Mouse (Mus musculus) liver, embryonic 12.5 days (tissue): ENCODE results near the gene Dnase1l3. TPM values are rescaled to one million over a fixed set of nuclear protein-coding genes. Genes with fewer than 3 reads are reported as not detected.

Source experiments
- ATAC-seq: fragments of 200-750 bp; cut with Nextera tagmentation; 2 replicates; pipeline ENCODE4 v1.8.0; 2017; ENCODE audit warnings: moderate number of reproducible peaks, mild to moderate bottlenecking, moderate library complexity
- H3K27ac ChIP-seq: fragments of 300-500 bp; sonication (generic); 2 replicates; pipeline ENCODE4 v1.5.1; 2016; ENCODE audit warnings: mild to moderate bottlenecking
- H3K27me3 ChIP-seq: fragments of 300-500 bp; sonication (generic); replicated peaks from 2 replicates; pipeline ENCODE4 v1.6.1; 2016; ENCODE audit warnings: mild to moderate bottlenecking, moderate library complexity
- H3K36me3 ChIP-seq: fragments of 300-500 bp; sonication (generic); 2 replicates; pipeline ENCODE4 v1.6.1; 2016; ENCODE audit warnings: mild to moderate bottlenecking, moderate library complexity
- H3K4me1 ChIP-seq: fragments of 300-500 bp; sonication (generic); 2 replicates; pipeline ENCODE4 v1.6.1; 2016
- H3K4me2 ChIP-seq: fragments of 300-500 bp; sonication (generic); 2 replicates; pipeline ENCODE4 v1.6.1; 2016; ENCODE audit warnings: mild to moderate bottlenecking, moderate library complexity
- H3K4me3 ChIP-seq: fragments of 300-500 bp; sonication (generic); 2 replicates; pipeline ENCODE4 v1.5.1; 2016; ENCODE audit warnings: mild to moderate bottlenecking, moderate library complexity
- H3K9ac ChIP-seq: fragments of 300-500 bp; sonication (generic); 2 replicates; pipeline ENCODE4 v1.6.1; 2016; ENCODE audit warnings: mild to moderate bottlenecking, moderate library complexity
- H3K9me3 ChIP-seq: fragments of 300-500 bp; sonication (generic); replicated peaks from 2 replicates; pipeline ENCODE4 v1.6.1; 2016; ENCODE audit warnings: mild to moderate bottlenecking, moderate library complexity
- WGBS: fragments of 180-500 bp; shearing (Covaris S2); methylation state at CpG from one replicate; pipeline ENCODE4 v1.1.7; 2016; ENCODE audit not compliant: insufficient replicate concordance; 5-methylcytosine and 5-hydroxymethylcytosine counted together
- polyA plus RNA-seq: library from polyadenylated mRNA; unstranded; fragments of >200 nt; fragmentation: Nextera tagmentation; extraction: Ambion mirVana; gene quantifications from 2 replicates; pipeline ENCODE4 v1.2.1, GENCODE M21; 2016

The Dnase1l3 gene
- polyA plus RNA-seq, 1 experiment from 2014 or later: 0.79 TPM

DNA sequence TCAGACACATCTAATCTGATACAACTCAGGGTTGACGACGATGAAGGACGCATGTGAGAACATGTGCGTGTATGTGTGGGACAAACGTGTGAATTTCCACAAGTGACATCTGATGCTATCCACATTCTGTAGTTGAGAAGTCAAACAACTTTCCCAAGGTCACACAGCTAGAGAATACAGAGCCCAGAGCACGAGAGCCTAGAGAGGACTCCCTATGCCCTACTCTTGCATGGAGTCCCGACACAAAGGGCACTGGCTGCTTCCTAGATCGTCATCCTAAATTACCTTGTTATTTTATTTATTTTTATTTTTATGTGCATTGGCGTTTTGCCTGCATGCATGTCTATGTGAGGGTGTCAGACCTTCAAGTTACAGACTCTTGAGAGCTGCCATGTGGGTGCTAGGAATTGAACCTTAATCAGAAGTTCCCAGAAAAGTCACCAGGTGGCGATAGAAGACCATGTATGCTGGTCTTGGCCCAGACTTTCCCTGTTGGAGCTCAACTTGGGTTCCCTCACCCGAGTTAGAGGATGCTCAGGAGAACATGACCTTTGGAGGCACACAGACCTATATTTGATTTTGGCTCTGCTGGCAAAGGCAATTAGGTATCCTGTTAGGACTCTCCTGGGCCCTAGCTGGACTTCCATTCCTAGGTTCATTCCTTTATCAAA is 30.0 kb downstream of the Dnase1l3 start:
- no peak for ATAC-seq

DNA sequence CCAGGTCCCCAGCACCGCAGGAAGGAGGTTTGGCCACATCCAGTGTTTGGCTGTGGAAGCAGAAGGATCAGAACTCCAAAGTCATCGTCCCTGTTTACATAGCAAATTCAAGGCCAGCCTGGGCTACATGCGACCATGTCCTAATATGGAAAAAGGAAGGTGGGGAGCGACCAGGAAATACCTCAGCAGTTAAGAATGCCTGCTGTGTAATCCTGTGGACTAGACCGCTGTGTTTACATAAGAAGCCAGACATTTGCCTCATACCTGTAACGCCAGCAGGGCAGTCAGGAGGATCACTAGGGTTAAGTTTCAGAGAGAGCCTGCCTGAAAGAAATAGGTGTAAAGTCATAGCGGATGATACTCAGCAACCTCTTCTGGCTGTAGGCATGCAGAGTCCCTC is 31.2 kb downstream of the Dnase1l3 start:
- 51% methylated on average over 7 of the region's 7 CpGs for WGBS
- Histone ChIP-seq H3K27ac (no peak overlapping the region), H3K9ac (no peak overlapping the region), H3K4me2 (no peak overlapping the region), H3K4me3 (no peak overlapping the region), H3K9me3 (no peaks in the 10 kb centered on the region), H3K27me3 (no peaks in the 10 kb centered on the region), H3K4me1 (no peaks in the 10 kb centered on the region), H3K36me3 (no peaks in the 10 kb centered on the region)
- ATAC-seq: no peak

More for the DNA sequence above, 30.0 kb downstream of the Dnase1l3 start:
- H3K4me2 ChIP-seq: no peak overlapping the region
- no peaks in the 10 kb centered on the region for H3K4me1 ChIP-seq
- no peaks in the 10 kb centered on the region for H3K9me3 ChIP-seq
- no peak overlapping the region for H3K9ac ChIP-seq
- H3K36me3 ChIP-seq: no peaks in the 10 kb centered on the region
- H3K27me3 ChIP-seq: no peaks in the 10 kb centered on the region
- WGBS: 48% methylated on average over 11 of the region's 11 CpGs
- no peak overlapping the region for H3K4me3 ChIP-seq
- no peak overlapping the region for H3K27ac ChIP-seq

DNA sequence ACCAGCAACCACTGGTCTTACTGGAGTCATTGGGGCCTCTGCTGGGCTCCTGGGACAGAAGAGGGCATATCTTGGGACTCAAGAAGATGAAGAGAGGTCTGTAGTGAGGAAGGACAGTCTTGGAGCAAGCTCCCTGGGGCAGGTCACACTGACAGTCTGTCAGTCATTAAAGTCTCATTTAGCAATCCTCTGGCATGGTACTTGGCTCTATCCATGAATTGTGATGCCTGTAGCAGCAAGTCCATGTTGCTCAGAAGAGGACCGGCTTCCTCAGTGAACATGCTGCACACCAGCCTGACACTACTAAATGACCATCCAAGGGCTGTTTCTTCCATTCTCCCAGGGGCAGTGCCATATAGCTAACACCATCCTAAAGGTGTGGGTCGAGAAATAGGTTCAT is 31.7 kb downstream of the Dnase1l3 start:
- no peak overlapping the region for H3K9ac ChIP-seq
- H3K27ac ChIP-seq: no peak overlapping the region
- H3K27me3 ChIP-seq: no peaks in the 10 kb centered on the region
- ATAC-seq: no peak
- no peaks in the 10 kb centered on the region for H3K4me1 ChIP-seq
- WGBS: 57% methylated on average over 2 of the region's 2 CpGs
- H3K4me2 ChIP-seq: no peak overlapping the region
- H3K4me3 ChIP-seq: no peak overlapping the region
- H3K36me3 ChIP-seq: no peaks in the 10 kb centered on the region
- H3K9me3 ChIP-seq: no peaks in the 10 kb centered on the region

DNA sequence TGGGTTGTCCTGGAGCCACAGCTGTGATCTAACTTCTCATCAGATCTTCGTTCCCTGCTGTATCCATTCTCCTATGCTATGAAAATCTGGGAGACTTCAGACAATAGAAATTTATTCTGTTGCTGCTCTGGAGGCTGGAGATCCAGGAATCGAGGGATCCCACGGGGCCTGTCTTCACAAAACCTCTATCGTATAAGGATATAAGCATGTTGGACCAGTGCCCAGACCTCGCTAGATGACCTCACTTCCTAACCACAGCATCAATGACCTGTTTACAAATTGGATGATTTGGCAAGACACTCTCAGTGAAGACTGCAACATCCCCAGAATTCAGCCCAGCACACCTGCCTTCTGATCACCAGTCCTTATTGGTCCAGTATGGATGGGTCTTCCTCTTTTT is 32.7 kb downstream of the Dnase1l3 start:
- H3K27ac ChIP-seq: no peak overlapping the region
- H3K4me3 ChIP-seq: no peak overlapping the region
- no peaks in the 10 kb centered on the region for H3K27me3 ChIP-seq
- no peaks in the 10 kb centered on the region for H3K4me1 ChIP-seq
- H3K9me3 ChIP-seq: no peaks in the 10 kb centered on the region
- H3K36me3 ChIP-seq: no peaks in the 10 kb centered on the region
- no peak overlapping the region for H3K4me2 ChIP-seq
- no peak for ATAC-seq
- no peak overlapping the region for H3K9ac ChIP-seq
- WGBS: 64% methylated on average over 5 of the region's 5 CpGs

DNA sequence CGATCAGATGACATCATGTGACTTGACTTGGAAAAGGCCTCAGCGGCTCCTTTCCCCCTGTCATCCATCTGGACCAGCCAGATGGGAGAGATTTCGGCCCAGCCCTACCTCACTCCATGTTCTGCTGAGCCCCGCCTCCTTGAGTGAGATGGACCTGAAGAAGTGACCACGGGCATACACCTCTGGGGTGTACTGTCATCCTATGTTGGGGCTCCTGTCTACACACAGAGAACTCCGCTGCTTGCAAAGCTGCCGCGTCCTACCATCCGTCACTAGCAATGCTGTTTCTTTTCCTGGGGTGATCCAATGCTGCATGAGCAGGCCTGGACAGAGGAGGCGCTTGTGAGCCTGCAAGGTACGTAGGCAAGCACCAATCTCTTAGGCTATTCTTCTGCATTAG is 33.8 kb downstream of the Dnase1l3 start:
- no peak overlapping the region for H3K4me2 ChIP-seq
- no peak overlapping the region for H3K9ac ChIP-seq
- no peak overlapping the region for H3K27ac ChIP-seq
- no peaks in the 10 kb centered on the region for H3K36me3 ChIP-seq
- no peak overlapping the region for H3K4me3 ChIP-seq
- 53% methylated on average over 11 of the region's 11 CpGs for WGBS
- H3K27me3 ChIP-seq: no peaks in the 10 kb centered on the region
- H3K9me3 ChIP-seq: no peaks in the 10 kb centered on the region
- no peaks in the 10 kb centered on the region for H3K4me1 ChIP-seq
- ATAC-seq: no peak

DNA sequence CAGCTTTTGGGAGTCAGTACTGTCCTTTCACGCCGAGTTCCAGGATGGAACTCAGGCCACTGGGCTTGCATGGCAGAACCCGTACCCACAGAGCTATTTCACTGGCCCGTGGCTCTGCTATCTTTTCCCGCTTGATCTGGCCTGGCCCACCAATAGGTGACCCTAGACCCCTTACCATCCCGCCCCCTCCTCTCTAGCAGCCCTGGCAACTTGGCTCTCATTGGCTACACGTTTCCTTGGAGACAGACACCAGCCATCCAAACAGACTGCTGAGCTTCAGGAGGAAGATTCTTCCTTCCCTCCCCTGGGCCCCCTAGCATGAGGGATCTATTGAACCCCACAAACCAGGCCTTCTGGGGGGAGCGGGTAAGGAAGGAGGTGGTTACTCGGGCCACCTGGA is 37.3 kb downstream of the Dnase1l3 start, which contains the start of gene Gm45521:
TSS of gene Gm45521 (plus strand) at position 240 of the 400 bp plus-strand sequence.
- H3K36me3 ChIP-seq: no peaks in the 10 kb centered on the region
- no peak within 1 kb of the TSS for H3K4me3 ChIP-seq
- peaks cover 9% of the 10 kb centered on the region for H3K4me1 ChIP-seq
- WGBS: 65% methylated on average over 9 of the region's 9 CpGs
- H3K9me3 ChIP-seq: no peaks in the 10 kb centered on the region
- no peak within 1 kb of the TSS for H3K9ac ChIP-seq
- H3K27me3 ChIP-seq: no peaks in the 10 kb centered on the region
- H3K27ac ChIP-seq: no peak within 1 kb of the TSS
- no peak within 1 kb of the TSS for H3K4me2 ChIP-seq
- no peak for ATAC-seq

DNA sequence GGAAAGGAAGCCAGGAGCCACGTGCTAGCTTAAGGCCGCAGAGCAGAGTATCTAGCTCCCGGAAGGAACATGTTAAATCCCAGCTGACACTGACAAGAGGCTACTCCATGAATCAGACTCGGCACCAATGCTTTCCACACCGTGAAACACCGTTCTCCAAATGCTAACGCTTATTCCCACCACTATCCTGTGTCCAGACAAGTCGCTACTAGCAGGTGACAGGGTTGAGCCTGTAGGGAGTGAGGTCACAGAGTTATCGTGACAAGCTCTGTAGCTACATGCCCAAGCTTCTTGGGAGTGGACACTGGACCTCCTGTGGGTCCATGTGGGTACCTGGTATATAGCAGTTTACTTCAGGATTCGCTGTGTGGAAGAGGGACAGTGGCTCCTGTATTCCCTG is 37.9 kb downstream of the Dnase1l3 start:
- ATAC-seq: no peak
- Histone ChIP-seq H3K9ac (no peak overlapping the region), H3K4me2 (no peak overlapping the region), H3K4me1 (peaks cover 9% of the 10 kb centered on the region), H3K27ac (no peak overlapping the region), H3K27me3 (no peaks in the 10 kb centered on the region), H3K36me3 (no peaks in the 10 kb centered on the region), H3K9me3 (no peaks in the 10 kb centered on the region), H3K4me3 (no peak overlapping the region)
- 77% methylated on average over 10 of the region's 10 CpGs for WGBS

DNA sequence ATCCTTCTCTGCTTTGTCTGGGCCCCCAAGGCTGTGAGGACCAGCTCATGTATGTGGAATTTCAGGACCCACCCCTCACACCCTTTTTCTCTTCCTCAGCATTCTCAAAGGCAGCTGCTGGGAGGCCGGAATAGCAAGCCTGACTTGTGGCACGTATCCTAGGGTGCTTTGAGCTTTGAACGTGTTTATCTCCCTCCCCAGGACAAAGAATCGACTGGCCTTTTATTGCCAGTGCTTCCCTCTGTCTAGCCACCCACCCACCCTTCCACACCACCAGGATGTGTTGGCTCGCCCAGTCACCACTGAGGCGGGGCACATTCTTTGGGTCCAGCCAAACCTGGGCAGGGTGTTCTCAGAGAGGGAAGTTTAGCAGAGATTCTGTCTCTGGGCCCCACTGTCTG is 40.3 kb downstream of the Dnase1l3 start:
- peaks cover 18% of the 10 kb centered on the region for H3K36me3 ChIP-seq
- no peaks in the 10 kb centered on the region for H3K9me3 ChIP-seq
- H3K4me3 ChIP-seq: no peak overlapping the region
- peaks cover 9% of the 10 kb centered on the region for H3K4me1 ChIP-seq
- no peak for ATAC-seq
- WGBS: 38% methylated on average over 6 of the region's 6 CpGs
- no peaks in the 10 kb centered on the region for H3K27me3 ChIP-seq
- no peak overlapping the region for H3K4me2 ChIP-seq
- H3K27ac ChIP-seq: no peak overlapping the region
- no peak overlapping the region for H3K9ac ChIP-seq

DNA sequence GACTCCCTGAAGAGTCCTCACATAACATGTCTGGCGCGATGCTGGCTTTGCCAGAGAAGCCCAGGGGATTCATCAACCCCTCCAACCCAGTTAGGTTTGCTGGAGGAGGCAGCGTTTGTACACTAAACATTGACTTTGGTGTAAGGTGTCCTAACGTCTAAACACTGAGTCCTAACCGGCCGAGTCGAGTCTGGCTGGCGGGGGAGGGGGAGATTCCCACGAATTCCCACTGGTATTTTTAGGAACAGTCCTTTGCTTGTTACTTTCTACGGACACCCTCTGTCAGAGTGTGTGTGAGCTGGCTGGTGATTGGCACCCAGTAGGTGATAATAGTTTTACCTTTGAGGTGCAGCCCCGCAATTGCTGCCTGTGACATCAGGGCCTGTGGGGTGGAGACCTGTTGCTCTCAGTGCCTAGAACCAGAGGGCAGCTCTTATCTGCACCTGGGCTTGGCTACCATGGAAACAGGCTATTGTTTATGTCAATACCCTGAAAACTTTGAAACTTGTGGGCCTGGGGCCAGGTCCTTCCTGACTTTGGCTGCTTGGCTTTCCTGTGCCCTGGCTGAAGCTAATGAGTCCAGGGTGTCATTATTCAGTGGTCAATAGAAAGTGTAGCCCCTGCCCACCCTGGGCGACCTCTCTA is 41.6 kb downstream of the Dnase1l3 start:
- peak overlapping the region; percentile 72 for H3K27ac ChIP-seq
- no peaks in the 10 kb centered on the region for H3K9me3 ChIP-seq
- H3K36me3 ChIP-seq: peaks cover 27% of the 10 kb centered on the region
- 45% methylated on average over 12 of the region's 12 CpGs for WGBS
- H3K9ac ChIP-seq: no peak overlapping the region
- peak; percentile 76 for ATAC-seq
- no peak overlapping the region for H3K4me3 ChIP-seq
- H3K27me3 ChIP-seq: no peaks in the 10 kb centered on the region
- H3K4me1 ChIP-seq: peaks cover 9% of the 10 kb centered on the region
- no peak overlapping the region for H3K4me2 ChIP-seq

DNA sequence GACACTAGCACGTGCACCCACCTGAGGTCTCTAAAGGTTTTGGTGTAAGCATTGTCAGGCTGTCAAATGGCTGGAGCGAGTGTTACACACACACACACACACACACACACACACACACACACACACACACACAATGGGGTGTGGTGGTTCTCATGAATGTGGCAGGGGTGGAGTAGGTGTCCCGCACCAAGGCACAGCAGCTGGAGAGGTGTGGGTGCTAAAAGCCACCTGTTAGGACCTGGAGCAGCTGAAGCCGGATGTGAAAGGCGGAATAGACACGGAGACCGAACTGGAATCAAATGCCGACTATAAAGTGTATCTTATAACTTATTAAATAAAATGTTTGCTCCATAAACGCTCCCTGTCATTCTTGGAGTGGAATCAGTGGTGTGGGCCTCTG is 43.1 kb downstream of the Dnase1l3 start:
- Histone ChIP-seq H3K9ac (no peak overlapping the region), H3K27me3 (no peaks in the 10 kb centered on the region), H3K4me3 (no peak overlapping the region), H3K36me3 (peaks cover 27% of the 10 kb centered on the region), H3K9me3 (no peaks in the 10 kb centered on the region), H3K4me1 (peaks cover 9% of the 10 kb centered on the region), H3K4me2 (no peak overlapping the region), H3K27ac (no peak overlapping the region)
- no peak for ATAC-seq
- 79% methylated on average over 9 of the region's 9 CpGs for WGBS

DNA sequence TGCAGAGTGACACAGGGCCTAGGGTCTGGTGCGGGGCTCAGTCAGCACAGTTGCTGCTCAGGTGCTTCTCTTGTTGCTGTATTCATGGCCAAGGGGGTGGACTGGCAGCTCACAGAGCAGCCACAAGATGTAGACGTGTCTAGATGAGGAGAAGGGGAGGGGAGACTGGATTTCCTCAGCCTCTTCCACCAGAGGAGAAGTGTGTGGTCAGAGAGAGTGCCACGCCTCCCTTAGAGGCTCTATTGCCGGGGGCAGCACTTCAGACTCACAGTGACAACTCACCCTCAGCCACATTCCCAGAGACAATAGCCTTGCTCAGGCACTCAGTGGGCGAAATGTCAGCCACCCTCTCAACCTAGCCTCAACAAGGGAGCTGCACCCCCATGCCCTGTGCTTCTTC is 49.1 kb downstream of the Dnase1l3 start:
- H3K4me2 ChIP-seq: no peak overlapping the region
- no peak overlapping the region for H3K4me3 ChIP-seq
- H3K9ac ChIP-seq: no peak overlapping the region
- 50% methylated on average over 5 of the region's 5 CpGs for WGBS
- no peaks in the 10 kb centered on the region for H3K9me3 ChIP-seq
- H3K4me1 ChIP-seq: peaks cover 5% of the 10 kb centered on the region; the same call in 1 of the 2 replicates
- peaks cover 59% of the 10 kb centered on the region for H3K36me3 ChIP-seq
- no peak for ATAC-seq
- H3K27ac ChIP-seq: no peak overlapping the region
- no peaks in the 10 kb centered on the region for H3K27me3 ChIP-seq

DNA sequence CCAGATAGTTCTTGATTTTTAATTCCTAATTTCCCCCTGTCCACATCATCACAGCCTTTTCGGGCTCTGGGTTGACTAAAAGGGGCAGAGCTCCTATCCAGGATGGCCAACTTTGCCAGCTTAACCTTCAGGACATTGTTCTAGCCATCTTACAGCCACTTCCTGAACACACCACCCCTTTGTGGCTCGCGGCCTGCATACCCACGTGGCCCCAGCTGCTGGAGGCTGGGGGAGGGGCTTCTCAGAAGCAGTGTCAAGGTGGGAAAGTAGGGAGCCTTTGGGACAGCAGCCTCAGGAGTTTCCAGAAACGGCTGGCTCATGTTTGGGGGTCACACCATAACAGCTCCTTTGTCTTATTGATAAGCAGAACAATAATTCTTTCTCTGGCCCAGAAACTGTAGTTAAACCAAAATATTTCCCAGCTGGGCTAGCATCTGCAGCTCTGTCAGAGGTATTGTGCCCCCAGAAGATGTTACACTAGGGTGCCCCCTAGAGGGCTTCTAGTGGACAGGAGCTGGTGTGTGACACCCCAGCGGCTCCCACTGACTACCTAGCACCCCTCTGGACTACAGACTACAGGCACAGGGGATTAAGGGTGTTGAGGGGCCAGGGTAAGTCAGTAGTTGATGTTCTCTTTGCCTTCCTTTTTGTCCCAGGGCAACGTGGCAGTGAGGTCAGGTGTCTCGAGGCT is 49.9 kb downstream of the Dnase1l3 start:
- peaks cover 5% of the 10 kb centered on the region; the same call in 1 of the 2 replicates for H3K4me1 ChIP-seq
- H3K4me3 ChIP-seq: no peak overlapping the region
- peaks cover 55% of the 10 kb centered on the region for H3K36me3 ChIP-seq
- no peak overlapping the region for H3K4me2 ChIP-seq
- H3K27me3 ChIP-seq: no peaks in the 10 kb centered on the region
- no peak overlapping the region for H3K27ac ChIP-seq
- no peak overlapping the region for H3K9ac ChIP-seq
- WGBS: 38% methylated on average over 8 of the region's 8 CpGs
- 0 out of 2 replicates have a peak, but pooled peaks have one; percentile 33 for ATAC-seq
- H3K9me3 ChIP-seq: no peaks in the 10 kb centered on the region
